Mouse (Mus musculus) intestine, postnatal 0 days (tissue): Measurements from ENCODE around the gene Cacna2d1. TPM values are rescaled to one million over a fixed set of nuclear protein-coding genes. Genes with fewer than 3 reads are reported as not detected.

Source experiments
- ATAC-seq: fragments of 200-750 bp; cut with Nextera tagmentation; 2 replicates; pipeline ENCODE4 v1.8.0; 2017; ENCODE audit warnings: mild to moderate bottlenecking, moderate TSS enrichment, moderate library complexity
- H3K27ac ChIP-seq: fragments of 300-500 bp; sonication (generic); 2 replicates; pipeline ENCODE4 v1.5.1; 2014; ENCODE audit warnings: mild to moderate bottlenecking, low read depth, low read length, moderate library complexity
- H3K27me3 ChIP-seq: fragments of 300-500 bp; sonication (generic); replicated peaks from 2 replicates; pipeline ENCODE4 v1.6.1; 2014; ENCODE audit warnings: low read length, mixed read lengths; ENCODE audit not compliant: control insufficient read depth, insufficient read depth
- H3K36me3 ChIP-seq: fragments of 300-500 bp; sonication (generic); 2 replicates; pipeline ENCODE4 v1.6.1; 2014; ENCODE audit warnings: mild to moderate bottlenecking, moderate library complexity; ENCODE audit not compliant: control insufficient read depth, insufficient read depth
- H3K4me1 ChIP-seq: fragments of 300-500 bp; sonication (generic); replicated peaks from 2 replicates; pipeline ENCODE4 v1.6.1; 2014; ENCODE audit warnings: antibody characterized with exemption, low read length, mixed read lengths; ENCODE audit not compliant: control insufficient read depth, insufficient read depth
- H3K4me2 ChIP-seq: fragments of 300-500 bp; sonication (generic); replicated peaks from 2 replicates; pipeline ENCODE4 v1.6.1; 2014; ENCODE audit warnings: low read depth, mild to moderate bottlenecking, moderate library complexity
- H3K4me3 ChIP-seq: fragments of 300-500 bp; sonication (generic); 2 replicates; pipeline ENCODE4 v1.5.1; 2014; ENCODE audit warnings: low read depth, low read length
- H3K9ac ChIP-seq: fragments of 300-500 bp; sonication (generic); 2 replicates; pipeline ENCODE4 v1.6.1; 2014; ENCODE audit warnings: mild to moderate bottlenecking, low read depth, low read length
- H3K9me3 ChIP-seq: fragments of 300-500 bp; sonication (generic); 2 replicates; pipeline ENCODE4 v1.6.1; 2016; ENCODE audit warnings: mixed run types; ENCODE audit not compliant: control insufficient read depth
- CTCF ChIP-seq: sonication (generic); IDR thresholded peaks from 2 replicates; pipeline ENCODE4 v1.5.1; 2016; ENCODE audit warnings: low read depth, mild to moderate bottlenecking, control low read depth, antibody characterized with exemption, moderate library complexity
- WGBS: fragments of 180-500 bp; shearing (Covaris S2); extraction: QIAGEN DNeasy Blood & Tissue Kit; methylation state at CpG from one replicate; pipeline ENCODE4 v1.1.7; 2014; 5-methylcytosine and 5-hydroxymethylcytosine counted together
- polyA plus RNA-seq: library from polyadenylated mRNA; unstranded; fragments of >200 nt; fragmentation: Nextera tagmentation; extraction: Ambion mirVana; gene quantifications from 2 replicates; pipeline ENCODE4 v1.2.1, GENCODE M21; 2015

Gene Cacna2d1
- polyA plus RNA-seq, 1 experiment from 2014 or later, result 7.2 TPM

GRCm38 (mm10) chr5:16181041-16181440, 246.6 kb downstream of the Cacna2d1 start:
- no peak overlapping the region for H3K9ac ChIP-seq
- H3K27me3 ChIP-seq, result no peaks in the 10 kb centered on the region
- no peaks in the 10 kb centered on the region for H3K36me3 ChIP-seq
- H3K27ac ChIP-seq, result no peak overlapping the region
- H3K4me1 ChIP-seq, result no peaks in the 10 kb centered on the region
- H3K9me3 ChIP-seq, result no peaks in the 10 kb centered on the region
- WGBS, result 85% methylated on average over 7 of the region's 7 CpGs
- H3K4me3 ChIP-seq, result no peak overlapping the region
- no peak overlapping the region for H3K4me2 ChIP-seq
- ATAC-seq, result no peak
- no peak for TF ChIP-seq CTCF

DNA sequence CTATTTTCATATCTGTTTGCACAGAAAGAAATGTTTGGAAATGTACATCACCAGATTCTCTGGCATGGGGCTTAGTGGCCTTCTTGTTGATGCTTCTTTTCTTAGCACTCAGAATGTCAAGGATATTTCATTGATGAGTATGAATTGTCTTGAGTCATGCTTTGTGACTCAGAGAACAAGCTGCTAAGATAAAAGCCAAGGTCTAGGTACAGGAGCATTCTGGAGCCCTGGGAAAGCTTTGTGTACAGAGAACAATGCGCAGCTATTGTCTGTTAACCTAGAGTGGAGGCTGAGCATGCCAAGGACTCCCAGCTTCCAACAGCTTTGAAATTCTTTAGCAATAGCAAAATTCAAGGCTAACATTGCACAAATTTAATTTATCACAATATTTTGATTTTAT, 249.6 kb downstream of the Cacna2d1 start:
- H3K36me3 ChIP-seq, result no peaks in the 10 kb centered on the region
- ATAC-seq, result no peak
- no peak overlapping the region for H3K4me2 ChIP-seq
- no peaks in the 10 kb centered on the region for H3K27me3 ChIP-seq
- WGBS, result 81% methylated on average over 1 of the region's 1 CpGs
- H3K4me3 ChIP-seq, result no peak overlapping the region
- no peaks in the 10 kb centered on the region for H3K9me3 ChIP-seq
- no peak overlapping the region for H3K27ac ChIP-seq
- no peak overlapping the region for H3K9ac ChIP-seq
- no peak for TF ChIP-seq CTCF
- H3K4me1 ChIP-seq, result no peaks in the 10 kb centered on the region

DNA sequence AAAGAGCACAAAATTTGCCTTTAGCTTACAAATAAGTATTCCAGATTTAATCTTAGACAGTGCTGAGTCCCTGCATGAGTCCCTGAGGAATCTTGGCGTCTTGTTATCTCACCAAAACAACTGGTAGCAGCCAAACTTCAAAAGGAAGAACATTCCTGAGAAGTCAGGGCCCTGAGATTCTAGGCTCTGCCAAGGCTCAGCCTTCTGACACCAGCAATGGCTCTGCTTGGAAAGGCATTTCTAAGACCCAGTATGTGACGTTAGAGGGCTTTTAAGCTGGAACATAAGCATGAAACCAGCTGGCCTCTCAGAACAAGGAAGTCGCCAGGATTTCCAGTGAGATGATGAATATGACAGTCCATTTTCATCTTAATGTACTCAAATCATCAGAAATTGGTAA, 253.4 kb downstream of the Cacna2d1 start:
- TF ChIP-seq CTCF, result no peak
- ATAC-seq, result no peak

GRCm38 (mm10) chr5:16189878-16190277, 255.4 kb downstream of the Cacna2d1 start:
- H3K4me3 ChIP-seq, result no peak overlapping the region
- no peak overlapping the region for H3K4me2 ChIP-seq
- no peaks in the 10 kb centered on the region for H3K36me3 ChIP-seq
- H3K9ac ChIP-seq, result no peak overlapping the region
- no peaks in the 10 kb centered on the region for H3K27me3 ChIP-seq
- 53% methylated on average over 4 of the region's 4 CpGs for WGBS
- H3K27ac ChIP-seq, result no peak overlapping the region
- no peak for TF ChIP-seq CTCF
- H3K4me1 ChIP-seq, result no peaks in the 10 kb centered on the region
- ATAC-seq, result no peak
- no peaks in the 10 kb centered on the region for H3K9me3 ChIP-seq

More for the DNA sequence above, 253.4 kb downstream of the Cacna2d1 start:
- Histone ChIP-seq H3K36me3 (no peaks in the 10 kb centered on the region), H3K27me3 (no peaks in the 10 kb centered on the region), H3K4me2 (no peak overlapping the region), H3K27ac (no peak overlapping the region), H3K9ac (no peak overlapping the region), H3K4me3 (no peak overlapping the region), H3K4me1 (no peaks in the 10 kb centered on the region), H3K9me3 (no peaks in the 10 kb centered on the region)
- WGBS, result 32% methylated on average over 3 of the region's 3 CpGs

- no peaks in the 10 kb centered on the region for H3K4me1 ChIP-seq
- no peak overlapping the region for H3K4me3 ChIP-seq
- no peaks in the 10 kb centered on the region for H3K9me3 ChIP-seq
- H3K9ac ChIP-seq, result no peak overlapping the region
- ATAC-seq, result no peak
- H3K27me3 ChIP-seq, result no peaks in the 10 kb centered on the region
- no peak overlapping the region for H3K4me2 ChIP-seq
- TF ChIP-seq CTCF, result no peak
- whole genome bisulfite sequencing, result 82% methylated on average over 3 of the region's 3 CpGs
- H3K36me3 ChIP-seq, result no peaks in the 10 kb centered on the region
- H3K27ac ChIP-seq, result no peak overlapping the region
These were observed 256.7 kb downstream of the Cacna2d1 start for GRCm38 (mm10) chr5:16191165-16191564.

DNA sequence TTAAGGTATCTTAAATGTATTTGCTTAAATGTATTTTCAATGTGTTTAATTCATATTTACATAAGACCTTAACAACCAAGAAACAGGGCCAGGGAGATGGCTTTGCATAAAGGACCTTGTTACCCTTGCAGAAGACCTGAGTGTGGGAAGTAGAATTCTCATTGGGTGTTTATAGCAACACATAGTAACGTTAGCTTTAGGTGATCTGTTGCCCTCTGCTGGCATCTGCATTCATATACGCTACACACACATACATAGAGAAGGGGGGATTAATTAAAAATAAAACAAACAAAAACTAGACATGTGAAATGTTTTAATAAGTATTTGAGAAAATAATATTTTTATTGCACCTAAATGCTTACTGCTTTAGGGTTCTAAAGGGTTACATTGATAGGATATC, 265.3 kb downstream of the Cacna2d1 start:
- Histone ChIP-seq H3K9me3 (no peaks in the 10 kb centered on the region), H3K9ac (no peak overlapping the region), H3K27me3 (no peaks in the 10 kb centered on the region), H3K4me3 (no peak overlapping the region), H3K36me3 (no peaks in the 10 kb centered on the region), H3K4me1 (no peaks in the 10 kb centered on the region), H3K4me2 (no peak overlapping the region), H3K27ac (no peak overlapping the region)
- WGBS, result 46% methylated on average over 2 of the region's 2 CpGs
- peak; percentile 59 for TF ChIP-seq CTCF
- no peak for ATAC-seq

GRCm38 (mm10) chr5:16221960-16222359, 287.5 kb downstream of the Cacna2d1 start:
- ATAC-seq, result no peak
- no peak overlapping the region for H3K4me2 ChIP-seq
- H3K4me3 ChIP-seq, result no peak overlapping the region
- H3K27me3 ChIP-seq, result no peaks in the 10 kb centered on the region
- H3K27ac ChIP-seq, result no peak overlapping the region
- H3K4me1 ChIP-seq, result no peaks in the 10 kb centered on the region
- no peaks in the 10 kb centered on the region for H3K36me3 ChIP-seq
- TF ChIP-seq CTCF, result no peak
- WGBS, result 81% methylated on average over 4 of the region's 4 CpGs
- no peak overlapping the region for H3K9ac ChIP-seq
- no peaks in the 10 kb centered on the region for H3K9me3 ChIP-seq
